In the genomic region with DNA sequence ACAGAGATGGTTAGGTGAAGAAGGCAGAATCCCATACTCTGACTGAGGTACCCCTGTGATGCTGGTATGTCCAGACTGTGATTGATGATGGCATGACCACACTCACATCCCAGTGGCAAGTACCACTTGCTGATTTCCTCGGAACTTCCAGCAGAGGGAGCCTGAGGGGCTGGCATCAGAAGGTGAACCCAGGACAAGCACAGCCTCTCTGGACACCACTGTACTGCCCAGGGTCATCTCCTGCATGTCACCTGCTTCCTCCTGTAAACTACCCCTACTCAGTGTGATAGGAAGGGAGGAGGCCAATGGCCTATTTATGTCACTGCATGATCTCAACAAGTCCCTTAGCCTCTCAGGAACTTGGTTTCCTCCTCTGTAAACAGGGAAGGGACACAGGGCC, we compare ENCODE assay signal across 9 mouse cellular contexts. TPM values are rescaled to one million over a fixed set of nuclear protein-coding genes. Genes with fewer than 3 reads are reported as not detected.
DNase-seq lines count a peak whose midpoint lies in the region; ATAC-seq and TF ChIP-seq lines count a peak whose summit lies in the region.
"Had no signal": no experiment of that assay in that cellular context is flagged by ENCODE, and none has a peak within 500 bp of the region (broad histone marks: within the 10 kb centered on the region; RNA-seq: fewer than 3 reads in every experiment).

No protein-coding gene starts in this region.

- H3K27me3 ChIP-seq in C2C12 (ENCODE audit: control insufficient read depth, insufficient read depth, insufficient read length) (no peaks in the 10 kb centered on the region), Patski (peaks cover 8% of the 10 kb centered on the region)
- H3K27me3 ChIP-seq: limb, embryonic 12.5 days had no signal

- TF ChIP-seq CTCF in C2C12 (IDR thresholded peaks at IDR 0.05; ENCODE audit: control insufficient read depth, insufficient read depth, insufficient read length) (peak; percentile 66), Patski (IDR thresholded peaks at IDR 0.05) (peak; percentile 70)

- no peak overlapping the region for H3ac ChIP-seq in C2C12 (ENCODE audit: control insufficient read depth, insufficient read length, low read depth)

- no peaks in the 10 kb centered on the region for H3K79me3 ChIP-seq in C2C12 (ENCODE audit: low read depth)

- in situ Hi-C loops in Patski (cut with MboI; ENCODE audit: low pct_unique_long_range_greater_than_20kb), result no loop called here

- H3K4me3 ChIP-seq in C2C12 (ENCODE audit: insufficient read depth, poor library complexity, severe bottlenecking), result no peak overlapping the region
- H3K4me3 ChIP-seq: erythroblast, embryonic 14.5 days; limb, embryonic 12.5 days had no signal

- no peaks in the 10 kb centered on the region for H3K36me3 ChIP-seq in C2C12 (ENCODE audit: control insufficient read depth, insufficient read depth)
- H3K36me3 ChIP-seq: limb, embryonic 12.5 days had no signal

- ATAC-seq in Patski, result no peak

- CTCF ChIA-PET in Patski (lab: Charles Lee), result no interaction called here

- no peaks in the 10 kb centered on the region for H3K79me2 ChIP-seq in C2C12 (ENCODE audit: control insufficient read depth, insufficient read depth)

- DNase-seq in kidney, postnatal 10 days, result peak; percentile 18
- DNase-seq in kidney, adult 18-20 months, result no peak
- DNase-seq in Patski (ENCODE audit: low read depth, low spot score), result no peak
- DNase-seq in embryo, embryonic 10.5 days (ENCODE audit: low spot score), result peak; percentile 39
- DNase-seq in mesoderm, embryonic 11.5 days (ENCODE audit: low read depth, low spot score), result peak; percentile 39
- no peak for DNase-seq in ovary, adult 18-20 months (ENCODE audit: low spot score)

- POLR2A ChIA-PET in Patski (lab: Charles Lee), result no interaction called here

TF ChIP-seq in C2C12, 6 proteins besides CTCF, POLR2A, EP300 and RAD21:
- TF ChIP-seq MYOD1 (IDR thresholded peaks at IDR 0.05; ENCODE audit: control insufficient read depth, insufficient read length, low read depth), result no peak
- no peak for TF ChIP-seq MAX (IDR thresholded peaks at IDR 0.05)
- no peak for TF ChIP-seq FOSL1 (IDR thresholded peaks at IDR 0.05; ENCODE audit: insufficient read depth, low read length, poor library complexity, severe bottlenecking)
- TF ChIP-seq CEBPB (IDR thresholded peaks at IDR 0.05; ENCODE audit: low read depth), result no peak
- no peak for TF ChIP-seq USF1 (IDR thresholded peaks at IDR 0.05; ENCODE audit: low read depth)
- TF ChIP-seq MYOG (IDR thresholded peaks at IDR 0.05; ENCODE audit: control insufficient read depth, extremely low read depth, insufficient read length), result no peak

RNA-seq across cellular contexts. Expression of gene Asic2, which starts 27.3 kb away (rescaled TPM):
- not detected for polyA plus RNA-seq in C2C12 (2012; fragmentation: generic; extraction: Trizol)
- 0.04 TPM for polyA plus RNA-seq in Patski (2021)
- polyA plus RNA-seq: erythroblast, embryonic 14.5 days had no signal

Comparison
In these comparisons a context has a peak if more than half of its experiments do, and no peak if none do; other contexts are left out.
1. DNase-seq: peak in kidney, postnatal 10 days (single experiment), embryo, embryonic 10.5 days (single experiment) and mesoderm, embryonic 11.5 days (single experiment); none in kidney, adult 18-20 months (single experiment), Patski (single experiment) and ovary, adult 18-20 months (single experiment).